Mouse (Mus musculus) liver, postnatal 0 days (tissue): ENCODE results near the gene Tec.

Experiments
- CTCF ChIP-seq: sonication (generic); IDR thresholded peaks from 2 replicates; pipeline ENCODE4 v1.5.1; 2016; ENCODE audit warnings: antibody characterized with exemption, low read depth
- EP300 ChIP-seq: IDR thresholded peaks from 2 replicates; pipeline ENCODE4 v1.6.1; 2016; ENCODE audit warnings: antibody characterized with exemption, low read depth, mild to moderate bottlenecking

DNA sequence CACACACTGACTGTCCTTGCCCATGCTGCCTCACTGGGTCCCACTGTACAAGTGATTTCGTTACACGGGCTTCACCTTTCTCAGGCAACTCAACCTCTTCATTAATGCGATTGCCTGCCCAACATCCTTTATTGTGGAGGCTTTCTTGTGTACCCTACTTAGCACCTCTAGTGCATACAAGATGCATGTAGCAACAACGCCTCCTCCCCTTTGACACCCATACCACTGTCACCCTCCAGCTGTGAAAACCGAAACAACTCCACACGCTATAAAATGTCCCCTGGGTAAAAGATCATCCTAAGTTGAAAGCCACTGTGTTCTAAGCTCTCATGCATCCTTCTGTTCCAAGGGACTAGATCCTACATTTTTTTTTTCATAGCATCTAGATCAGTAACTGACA lies 125.2 kb downstream of the Tec start:
- TF ChIP-seq CTCF: no peak
- no peak for TF ChIP-seq EP300
